Mouse (Mus musculus): Measurements from ENCODE around the gene Dyrk3.

Dyrk3 gene

GRCm38 (mm10) chr1:131116430-131117011, 21.6 kb downstream of the Dyrk3 start:
- DNase-seq (ENCODE audit: extremely low spot score, low read depth, low spot score) = no peak

GRCm38 (mm10) chr1:131115932-131116331, 22.2 kb downstream of the Dyrk3 start:
- DNase-seq (ENCODE audit: extremely low spot score, low read depth, low spot score) = peak; percentile 71

GRCm38 (mm10) chr1:131112576-131112975, 25.6 kb downstream of the Dyrk3 start:
- no peak for DNase-seq (ENCODE audit: extremely low spot score, low read depth, low spot score)

- DNase-seq (ENCODE audit: extremely low spot score, low read depth, low spot score) = no peak
These were observed 27.5 kb downstream of the Dyrk3 start for GRCm38 (mm10) chr1:131110525-131111106.

- DNase-seq (ENCODE audit: extremely low spot score, low read depth, low spot score) = no peak
These were observed 30.4 kb downstream of the Dyrk3 start for GRCm38 (mm10) chr1:131107575-131108308.

- no peak for DNase-seq (ENCODE audit: extremely low spot score, low read depth, low spot score)
These were observed 34.2 kb downstream of the Dyrk3 start for GRCm38 (mm10) chr1:131103776-131104424.

- DNase-seq (ENCODE audit: extremely low spot score, low read depth, low spot score) = no peak
These were observed 37.3 kb downstream of the Dyrk3 start for GRCm38 (mm10) chr1:131100808-131101207.

- peak; percentile 72 for DNase-seq (ENCODE audit: extremely low spot score, low read depth, low spot score)
These were observed 40.4 kb downstream of the Dyrk3 start, which contains the start of gene Mapkapk2 for GRCm38 (mm10) chr1:131097700-131098094. Mapkapk2 (minus strand) TSS chr1:131097826.

- peak; percentile 46 for DNase-seq (ENCODE audit: extremely low spot score, low read depth, low spot score)
These were observed 41.1 kb downstream of the Dyrk3 start for GRCm38 (mm10) chr1:131096803-131097699.

- DNase-seq (ENCODE audit: extremely low spot score, low read depth, low spot score) = no peak
These were observed 41.9 kb downstream of the Dyrk3 start for GRCm38 (mm10) chr1:131096132-131096695.

- DNase-seq (ENCODE audit: extremely low spot score, low read depth, low spot score) = no peak
These were observed 42.6 kb downstream of the Dyrk3 start for GRCm38 (mm10) chr1:131095574-131095973.

- DNase-seq (ENCODE audit: extremely low spot score, low read depth, low spot score) = no peak
These were observed 44.3 kb downstream of the Dyrk3 start for GRCm38 (mm10) chr1:131093889-131094288.

GRCm38 (mm10) chr1:131092846-131093245, 45.3 kb downstream of the Dyrk3 start:
- no peak for DNase-seq (ENCODE audit: extremely low spot score, low read depth, low spot score)

GRCm38 (mm10) chr1:131092173-131092572, 46.0 kb downstream of the Dyrk3 start:
- no peak for DNase-seq (ENCODE audit: extremely low spot score, low read depth, low spot score)

- no peak for DNase-seq (ENCODE audit: extremely low spot score, low read depth, low spot score)
These were observed 46.7 kb downstream of the Dyrk3 start for GRCm38 (mm10) chr1:131091481-131091880.

GRCm38 (mm10) chr1:131090877-131091276, 47.3 kb downstream of the Dyrk3 start:
- no peak for DNase-seq (ENCODE audit: extremely low spot score, low read depth, low spot score)

- DNase-seq (ENCODE audit: extremely low spot score, low read depth, low spot score) = no peak
These were observed 47.9 kb downstream of the Dyrk3 start for GRCm38 (mm10) chr1:131090261-131090660.

GRCm38 (mm10) chr1:131089525-131090127, 48.5 kb downstream of the Dyrk3 start:
- DNase-seq (ENCODE audit: extremely low spot score, low read depth, low spot score) = no peak

- DNase-seq (ENCODE audit: extremely low spot score, low read depth, low spot score) = no peak
These were observed 49.6 kb downstream of the Dyrk3 start for GRCm38 (mm10) chr1:131088547-131088946.

GRCm38 (mm10) chr1:131086907-131087306, 51.2 kb downstream of the Dyrk3 start:
- no peak for DNase-seq (ENCODE audit: extremely low spot score, low read depth, low spot score)
